Mouse (Mus musculus) kidney, embryonic 16.5 days (tissue): Measurements from ENCODE around the gene Eml3. TPM values are rescaled to one million over a fixed set of nuclear protein-coding genes. Genes with fewer than 3 reads are reported as not detected.
A peak's percentile ranks its signal among the peaks of the same experiment; 100 is the strongest.

ENCODE experiments used
- ATAC-seq: fragments of 200-750 bp; cut with Nextera tagmentation; 2 replicates; pipeline ENCODE4 v1.8.0; 2017; ENCODE audit warnings: moderate TSS enrichment; ENCODE audit not compliant: low FRiP score, low TSS enrichment
- H3K27ac ChIP-seq: fragments of 300-500 bp; sonication (generic); 2 replicates; pipeline ENCODE4 v1.5.1; 2014; ENCODE audit warnings: low read length
- H3K27me3 ChIP-seq: fragments of 300-500 bp; sonication (generic); 2 replicates; pipeline ENCODE4 v1.6.1; 2014; ENCODE audit warnings: low read length, control low read depth, mixed read lengths; ENCODE audit not compliant: insufficient read depth
- H3K36me3 ChIP-seq: fragments of 300-500 bp; sonication (generic); 2 replicates; pipeline ENCODE4 v1.6.1; 2014; ENCODE audit warnings: low read length, control low read depth, mixed read lengths; ENCODE audit not compliant: insufficient read depth
- H3K4me1 ChIP-seq: fragments of 300-500 bp; sonication (generic); 2 replicates; pipeline ENCODE4 v1.6.1; 2014; ENCODE audit warnings: low read length, control low read depth, mixed read lengths; ENCODE audit not compliant: insufficient read depth
- H3K4me2 ChIP-seq: fragments of 300-500 bp; sonication (generic); replicated peaks from 2 replicates; pipeline ENCODE4 v1.6.1; 2014; ENCODE audit warnings: low read depth, low read length
- H3K4me3 ChIP-seq: fragments of 300-500 bp; sonication (generic); 2 replicates; pipeline ENCODE4 v1.5.1; 2014; ENCODE audit warnings: mild to moderate bottlenecking, low read length
- H3K9ac ChIP-seq: fragments of 300-500 bp; sonication (generic); replicated peaks from 2 replicates; pipeline ENCODE4 v1.6.1; 2014; ENCODE audit warnings: low read length
- H3K9me3 ChIP-seq: fragments of 300-500 bp; sonication (generic); 2 replicates; pipeline ENCODE4 v1.6.1; 2016; ENCODE audit warnings: low read length, control low read depth
- WGBS: fragments of 180-500 bp; shearing (Covaris S2); extraction: QIAGEN DNeasy Blood & Tissue Kit; methylation state at CpG from one replicate; pipeline ENCODE4 v1.1.7; 2014; 5-methylcytosine and 5-hydroxymethylcytosine counted together
- microRNA-seq: library from miRNA; unstranded; fragments of <30 nt; microRNA quantifications from one replicate; pipeline ENCODE4, GENCODE M21; 2016
- polyA plus RNA-seq: library from polyadenylated mRNA; unstranded; fragments of >200 nt; fragmentation: Nextera tagmentation; extraction: Ambion mirVana; gene quantifications from 2 replicates; pipeline ENCODE4 v1.2.1, GENCODE M21; 2015

Eml3 gene
- polyA plus RNA-seq, 1 experiment from 2014 or later, result 34.1 TPM

GRCm38 (mm10) chr19:8989567-8990431 is 60.4 kb downstream of the Eml3 start:
- Histone ChIP-seq H3K4me3 (peak overlapping the region; percentile 73), H3K27ac (peak overlapping the region; percentile 91), H3K27me3 (peaks cover 6% of the 10 kb centered on the region; the same call in 1 of the 2 replicates), H3K4me2 (peak overlapping the region; percentile 89), H3K4me1 (peaks cover 52% of the 10 kb centered on the region), H3K9me3 (no peaks in the 10 kb centered on the region), H3K9ac (peak overlapping the region; percentile 82), H3K36me3 (no peaks in the 10 kb centered on the region)
- under 1% methylated on average over 52 of the region's 53 CpGs for WGBS
- ATAC-seq, result peak; percentile 77

- peak overlapping the region; percentile 82 for H3K9ac ChIP-seq
- no peaks in the 10 kb centered on the region for H3K9me3 ChIP-seq
- H3K4me1 ChIP-seq, result peaks cover 46% of the 10 kb centered on the region
- H3K4me3 ChIP-seq, result peak overlapping the region; percentile 73
- 18% methylated on average over 15 of the region's 15 CpGs for WGBS
- H3K27ac ChIP-seq, result peak overlapping the region; percentile 91
- ATAC-seq, result peak; percentile 71
- H3K27me3 ChIP-seq, result peaks cover 6% of the 10 kb centered on the region; the same call in 1 of the 2 replicates
- no peaks in the 10 kb centered on the region for H3K36me3 ChIP-seq
- H3K4me2 ChIP-seq, result peak overlapping the region; percentile 89
These were observed 61.2 kb downstream of the Eml3 start for GRCm38 (mm10) chr19:8990432-8991102.

Small RNA genes within 50 kb of the gene (microRNA-seq; reads per million reads assigned to microRNA genes)
- gene Mir5136, result 0.79 reads per million

Other genes with a start within 250 kb of the Eml3 start
- 141 and 146 TPM in 2 replicates for gene Slc3a2, start 206.2 kb upstream of the Eml3 start, polyA plus RNA-seq
- 101 and 108 TPM in 2 replicates for gene Wdr74, start 193.7 kb upstream of the Eml3 start, polyA plus RNA-seq
- 1.9 and 2.0 TPM in 2 replicates for gene 1700092M07Rik, start 188.8 kb upstream of the Eml3 start, polyA plus RNA-seq
- 150 and 154 TPM in 2 replicates for gene Stx5a, start 188.1 kb upstream of the Eml3 start, polyA plus RNA-seq
- gene Nxf1, start 172.5 kb upstream of the Eml3 start, polyA plus RNA-seq, result 213 and 218 TPM in 2 replicates
- gene Tmem223, start 158.6 kb upstream of the Eml3 start, polyA plus RNA-seq, result 197 and 215 TPM in 2 replicates
- gene Tmem179b, start 155.1 kb upstream of the Eml3 start, polyA plus RNA-seq, result 89.4 and 92.5 TPM in 2 replicates
- 37.2 and 39.0 TPM in 2 replicates for gene Taf6l, start 143.1 kb upstream of the Eml3 start, polyA plus RNA-seq
- 168 and 176 TPM in 2 replicates for gene Polr2g, start 131.0 kb upstream of the Eml3 start, polyA plus RNA-seq
- gene Zbtb3, start 127.0 kb upstream of the Eml3 start, polyA plus RNA-seq, result 6.2 and 6.4 TPM in 2 replicates
- 53.0 and 63.0 TPM in 2 replicates for gene Ttc9c, start 110.2 kb upstream of the Eml3 start, polyA plus RNA-seq
- gene Hnrnpul2, start 109.5 kb upstream of the Eml3 start, polyA plus RNA-seq, result 5.4 and 5.9 TPM in 2 replicates
- not detected in 2 replicates for gene AC129217.1, start 99.8 kb upstream of the Eml3 start, polyA plus RNA-seq
- 56.7 and 62.4 TPM in 2 replicates for gene Bscl2, start 92.1 kb upstream of the Eml3 start, polyA plus RNA-seq
- gene Gng3, start 90.4 kb upstream of the Eml3 start, polyA plus RNA-seq, result 3.2 and 5.4 TPM in 2 replicates
- gene Lrrn4cl, start 78.8 kb upstream of the Eml3 start, polyA plus RNA-seq, result 0.75 and 1.0 TPM in 2 replicates
- gene Ubxn1, start 58.1 kb upstream of the Eml3 start, polyA plus RNA-seq, result 195 and 197 TPM in 2 replicates
- gene Uqcc3, start 48.6 kb upstream of the Eml3 start, polyA plus RNA-seq, result 69.3 and 71.4 TPM in 2 replicates
- 78.4 and 84.3 TPM in 2 replicates for gene Lbhd1, start 45.8 kb upstream of the Eml3 start, polyA plus RNA-seq
- not detected in 2 replicates for gene Gm49403, start 45.6 kb upstream of the Eml3 start, polyA plus RNA-seq
- 93.0 and 94.3 TPM in 2 replicates for gene 1810009A15Rik, start 40.7 kb upstream of the Eml3 start, polyA plus RNA-seq
- 1.2 TPM in 1 of 2 replicates, not detected in the other for gene Gm49416, start 40.6 kb upstream of the Eml3 start, polyA plus RNA-seq
- gene Ints5, start 36.5 kb upstream of the Eml3 start, polyA plus RNA-seq, result 49.5 and 53.1 TPM in 2 replicates
- gene Ganab, start 31.5 kb upstream of the Eml3 start, polyA plus RNA-seq, result 146 and 151 TPM in 2 replicates
- 51.1 and 53.5 TPM in 2 replicates for gene B3gat3, start 9.2 kb upstream of the Eml3 start, polyA plus RNA-seq
- gene Rom1, start 196 bp upstream of the Eml3 start, polyA plus RNA-seq, result 4.3 and 4.5 TPM in 2 replicates
- gene Mta2, start 12.3 kb downstream of the Eml3 start, polyA plus RNA-seq, result 179 and 180 TPM in 2 replicates
- 36.0 and 38.3 TPM in 2 replicates for gene Tut1, start 24.3 kb downstream of the Eml3 start, polyA plus RNA-seq
- gene Eef1g, start 37.5 kb downstream of the Eml3 start, polyA plus RNA-seq, result 436 and 455 TPM in 2 replicates
- 14.0 and 14.4 TPM in 2 replicates for gene Ahnak, start 59.7 kb downstream of the Eml3 start, polyA plus RNA-seq
- gene Scgb1a1, start 158.4 kb downstream of the Eml3 start, polyA plus RNA-seq, result 0.76 TPM in 1 of 2 replicates, not detected in the other
- gene Asrgl1, start 206.1 kb downstream of the Eml3 start, polyA plus RNA-seq, result 15.0 and 15.1 TPM in 2 replicates